Mouse (Mus musculus) cortical plate, adult 2 months (tissue): ENCODE results near the gene Dnaaf3. TPM values are rescaled to one million over a fixed set of nuclear protein-coding genes. Genes with fewer than 3 reads are reported as not detected.
"Not testable (repeated sequence)": the region's sequence is repeated elsewhere in the genome, so short reads cannot be mapped to it uniquely, and the experiment has no call there.

Source experiments
- H3K27ac ChIP-seq: fragments of 200-500 bp; 2 replicates; pipeline ENCODE4 v1.5.1; 2012; ENCODE audit warnings: low read length, control low read depth, inconsistent platforms; ENCODE audit not compliant: insufficient read depth
- H3K4me1 ChIP-seq: fragments of 200-500 bp; 2 replicates; pipeline ENCODE4 v1.6.1; 2011; ENCODE audit warnings: low read length; ENCODE audit not compliant: control insufficient read depth, insufficient read depth
- H3K4me3 ChIP-seq: fragments of 200-500 bp; 2 replicates; pipeline ENCODE4 v1.5.1; 2011; ENCODE audit warnings: mild to moderate bottlenecking, low read length, control low read depth; ENCODE audit not compliant: insufficient read depth
- CTCF ChIP-seq: fragments of 200-500 bp; IDR thresholded peaks from 2 replicates; pipeline ENCODE4 v1.5.1; 2011; ENCODE audit warnings: mild to moderate bottlenecking, control low read depth, low read length; ENCODE audit not compliant: insufficient read depth; ENCODE audit errors: extremely low read depth
- POLR2A ChIP-seq: fragments of 200-500 bp; IDR thresholded peaks from 2 replicates; pipeline ENCODE4 v1.6.1; 2011; ENCODE audit warnings: mild to moderate bottlenecking, low read length, control low read depth; ENCODE audit not compliant: insufficient read depth; ENCODE audit errors: extremely low read depth
- polyA plus RNA-seq: library from polyadenylated mRNA; depleted of rRNA; stranded (reverse); fragments of >200 nt; gene quantifications from 2 replicates; pipeline ENCODE4 v1.2.3, GENCODE M21; 2012

Dnaaf3 gene
- polyA plus RNA-seq, 1 experiment: 1.3 TPM

DNA sequence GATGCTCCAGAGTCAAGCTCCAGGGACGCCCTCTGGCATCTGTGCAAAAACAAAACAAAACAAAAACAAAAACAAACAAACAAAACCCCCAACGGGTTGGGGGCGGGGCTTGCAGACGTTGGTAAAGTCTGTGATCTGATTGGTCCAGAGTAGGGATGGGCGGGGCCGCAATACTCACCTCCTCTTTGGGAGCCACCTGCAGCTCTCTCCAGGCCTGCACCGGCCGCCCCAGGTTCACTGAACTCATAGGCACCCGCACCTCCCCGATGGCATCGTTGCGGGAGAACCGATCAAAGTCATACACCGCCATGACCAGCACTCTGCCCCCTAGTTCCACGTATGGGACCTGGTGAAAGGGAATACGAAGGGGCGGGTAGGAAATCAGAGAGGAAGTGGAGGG lies 9.8 kb upstream of the Dnaaf3 start:
- no peak overlapping the region for H3K4me3 ChIP-seq
- H3K27ac ChIP-seq: no peak overlapping the region
- H3K4me1 ChIP-seq: peaks cover 3% of the 10 kb centered on the region
- TF ChIP-seq POLR2A (no peak), CTCF (no peak)

- Histone ChIP-seq H3K4me1 (peaks cover 3% of the 10 kb centered on the region), H3K4me3 (no peak overlapping the region), H3K27ac (no peak overlapping the region)
- TF ChIP-seq CTCF (no peak), POLR2A (no peak)
These were observed 9.1 kb upstream of the Dnaaf3 start for GRCm38 (mm10) chr7:4541344-4541743.

DNA sequence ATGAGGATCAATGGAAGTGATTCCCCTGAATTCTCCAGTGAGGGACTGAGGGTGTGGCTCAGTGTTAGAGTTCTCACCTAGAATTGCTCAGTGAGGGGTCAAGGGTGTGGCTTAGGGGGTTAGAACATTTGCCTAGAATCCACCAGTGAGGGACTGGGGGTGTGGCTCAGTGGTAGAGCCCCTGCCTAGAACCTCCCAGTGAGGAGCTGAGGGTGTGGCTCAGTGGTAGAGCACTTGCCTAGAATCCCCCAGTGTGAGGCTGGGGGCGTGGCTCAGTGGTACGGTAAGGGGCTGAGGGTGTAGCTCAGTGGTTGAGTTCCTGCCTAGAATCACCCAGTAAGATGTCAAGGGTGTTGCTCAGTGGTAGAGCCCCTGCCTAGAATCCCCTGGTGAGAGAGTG lies 6.8 kb upstream of the Dnaaf3 start:
- TF ChIP-seq CTCF (no peak), POLR2A (no peak)
- Histone ChIP-seq H3K4me1 (no peaks in the 10 kb centered on the region), H3K4me3 (no peak overlapping the region), H3K27ac (no peak overlapping the region)

DNA sequence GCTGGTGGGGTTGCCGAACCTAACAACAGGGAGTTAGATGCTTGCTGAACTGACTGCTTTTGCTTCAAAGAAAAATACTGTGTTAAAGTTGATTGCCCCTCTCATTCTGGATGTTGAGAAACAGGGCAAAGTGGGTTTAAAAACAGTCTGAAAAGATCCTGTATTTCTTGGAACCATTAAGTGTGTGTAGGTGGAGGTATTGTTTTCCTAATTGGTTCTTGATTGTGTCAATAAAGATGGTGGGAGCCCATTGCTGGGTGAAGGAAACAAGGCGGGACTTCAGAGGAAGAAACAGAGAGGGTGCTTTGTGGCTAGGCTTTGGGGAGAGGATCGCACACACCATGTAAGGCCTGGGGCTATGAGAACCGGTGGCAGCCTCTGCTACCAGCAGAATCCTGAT lies 4.9 kb upstream of the Dnaaf3 start:
- TF ChIP-seq CTCF (no peak), POLR2A (no peak)
- H3K27ac ChIP-seq: no peak overlapping the region
- H3K4me1 ChIP-seq: no peaks in the 10 kb centered on the region
- H3K4me3 ChIP-seq: no peak overlapping the region

GRCm38 (mm10) chr7:4536369-4536768 lies 4.1 kb upstream of the Dnaaf3 start:
- Histone ChIP-seq H3K4me3 (no peak overlapping the region), H3K4me1 (no peaks in the 10 kb centered on the region), H3K27ac (no peak overlapping the region)
- TF ChIP-seq POLR2A: no peak
- TF ChIP-seq CTCF: no peak

GRCm38 (mm10) chr7:4530166-4530565 lies 2.1 kb downstream of the Dnaaf3 start:
- H3K4me1 ChIP-seq, H3K27ac ChIP-seq, H3K4me3 ChIP-seq: not testable (repeated sequence)

- no peak for TF ChIP-seq POLR2A
- no peak for TF ChIP-seq CTCF
- H3K27ac ChIP-seq: no peak overlapping the region
- no peak overlapping the region; the same call in 1 of the 2 replicates for H3K4me3 ChIP-seq
- H3K4me1 ChIP-seq: no peaks in the 10 kb centered on the region
These were observed 5.0 kb downstream of the Dnaaf3 start for GRCm38 (mm10) chr7:4527302-4527689.

DNA sequence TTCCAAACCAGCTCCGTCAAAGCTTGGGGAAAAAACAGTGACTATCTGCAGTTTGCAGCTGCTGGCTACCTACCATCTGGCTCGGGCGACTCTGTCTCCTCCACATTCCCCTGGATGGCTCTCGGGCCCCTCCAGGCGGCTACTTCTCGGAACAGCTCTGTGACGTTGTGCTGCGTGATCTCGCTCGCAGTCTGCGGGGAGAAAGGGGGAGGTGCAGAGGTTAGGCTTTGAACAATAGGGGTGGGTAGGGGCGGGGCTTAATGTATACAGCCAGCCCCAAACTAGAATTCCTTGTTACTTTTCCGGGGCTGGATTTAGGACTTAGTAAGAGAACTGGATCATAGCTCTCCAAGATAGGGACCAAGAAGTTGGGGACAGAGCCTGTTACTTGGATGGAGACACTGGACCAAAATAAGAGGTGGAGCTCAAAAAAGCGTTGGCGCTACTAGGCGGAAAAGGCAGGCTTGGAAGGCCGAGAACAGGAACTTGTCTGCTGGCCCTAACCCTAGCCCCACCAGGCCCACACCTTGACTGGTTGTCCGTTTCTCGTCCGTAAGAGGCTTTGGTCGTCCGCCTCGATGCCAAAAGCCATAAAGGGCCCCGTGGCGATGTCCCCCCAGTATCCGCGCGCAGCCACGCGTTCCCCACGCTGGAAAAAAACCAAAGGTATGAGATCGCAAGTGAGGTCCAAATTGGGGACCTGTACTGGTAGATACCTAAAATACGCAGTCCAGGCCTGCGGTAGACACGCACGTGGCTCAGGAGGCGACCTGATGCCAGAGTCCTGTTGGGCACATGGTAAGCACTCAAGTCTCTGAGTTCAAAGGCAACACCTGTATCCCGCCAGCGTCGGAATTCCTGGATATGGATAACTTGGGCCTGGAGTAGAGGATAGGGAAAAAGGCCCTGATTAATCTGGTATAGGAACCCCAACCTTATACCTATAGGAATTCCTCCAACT lies 5.6 kb downstream of the Dnaaf3 start:
- Histone ChIP-seq H3K4me1 (no peaks in the 10 kb centered on the region), H3K4me3 (peak overlapping the region; percentile 10; the same call in 1 of the 2 replicates), H3K27ac (no peak overlapping the region)
- TF ChIP-seq POLR2A (no peak; the same call in 1 of the 2 replicates), CTCF (peak; percentile 64)

DNA sequence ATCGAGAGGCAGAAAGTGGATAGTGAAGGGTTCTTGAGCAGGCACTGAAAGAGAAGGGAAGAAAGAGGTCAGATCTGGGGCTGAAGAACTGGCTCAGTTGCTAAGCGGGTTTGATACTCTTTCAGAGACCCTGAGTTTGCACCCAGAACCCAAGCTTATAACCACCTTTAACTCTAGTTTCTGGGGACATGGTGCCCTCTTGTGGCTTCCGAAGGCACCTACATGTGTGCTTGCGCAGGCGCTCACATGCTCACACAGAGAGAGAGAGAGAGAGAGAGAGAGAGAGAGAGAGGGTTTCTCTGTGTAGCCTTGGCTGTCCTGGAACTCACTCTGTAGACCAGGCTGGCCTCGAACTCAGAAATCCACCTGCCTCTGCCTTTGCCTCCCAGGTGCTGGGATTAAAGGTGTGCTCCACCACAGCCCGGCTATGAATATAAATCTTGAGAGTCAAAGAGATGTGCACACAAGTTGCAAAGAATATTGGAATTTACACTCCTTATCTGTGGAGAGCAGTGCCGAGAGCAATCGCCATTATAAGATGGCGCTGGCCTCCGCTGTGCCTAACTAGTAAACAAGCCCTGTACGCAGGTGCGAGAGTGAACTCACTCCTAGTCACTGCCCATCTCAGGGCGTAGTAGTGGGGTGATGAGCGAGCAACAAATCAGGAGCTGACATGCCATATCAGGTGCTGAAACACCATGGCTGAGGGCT lies 7.9 kb downstream of the Dnaaf3 start, which contains the start of gene Tnni3:
TSS of gene Tnni3 (minus strand) at position 18 of the 711 bp plus-strand sequence.
- peak; percentile 67 for TF ChIP-seq CTCF
- H3K4me1 ChIP-seq, H3K4me3 ChIP-seq, H3K27ac ChIP-seq: not testable (repeated sequence)
